Mouse (Mus musculus): ENCODE results near the gene Gpr83. TPM values are rescaled to one million over a fixed set of nuclear protein-coding genes. Genes with fewer than 3 reads are reported as not detected.

Gpr83 gene
- polyA plus RNA-seq, 1 experiment from 2014 or later: 0.26 TPM

DNA sequence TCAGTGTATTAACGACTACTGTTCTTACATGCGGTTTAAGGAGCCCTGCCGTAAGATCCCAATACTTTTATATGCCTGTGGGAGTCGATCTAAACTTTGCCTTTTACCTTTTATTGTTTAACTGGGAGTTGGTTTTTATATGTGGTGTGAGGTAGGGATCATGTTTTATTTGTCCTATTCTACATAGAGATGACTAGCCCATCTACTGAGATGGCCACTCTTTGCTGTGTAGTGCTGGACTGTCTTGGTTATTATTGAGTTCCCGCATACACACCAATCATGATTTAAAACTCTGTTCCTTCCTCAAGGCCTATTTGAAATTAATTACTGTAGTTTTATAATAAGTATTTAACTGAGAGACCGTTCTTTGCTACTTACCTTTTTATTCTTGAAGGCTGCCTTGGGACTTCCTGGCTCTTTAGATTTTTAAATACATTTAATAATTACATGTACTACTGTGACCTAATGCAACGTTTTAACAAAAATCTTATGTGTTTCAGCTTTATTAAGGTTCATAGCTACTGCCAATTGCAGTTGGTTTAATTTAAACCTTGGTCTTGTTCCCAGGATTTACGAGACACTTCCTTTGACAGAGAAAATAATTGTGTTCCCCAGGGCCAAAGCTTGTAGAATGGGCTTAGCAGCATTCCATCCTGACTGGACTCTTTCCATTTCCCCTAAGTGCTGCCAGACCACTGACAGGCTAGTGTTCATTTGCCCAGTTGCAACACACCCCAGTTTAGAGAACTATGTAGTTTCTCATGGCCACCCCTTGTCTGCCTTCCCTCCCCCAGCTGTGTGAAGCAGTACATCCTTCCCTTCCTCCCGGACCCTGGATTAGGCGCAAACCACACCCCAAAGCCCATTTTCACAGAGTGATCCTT, 17.9 kb upstream of the Gpr83 start:
- Histone ChIP-seq H3K36me3 (ENCODE audit: control insufficient read depth, insufficient read depth, low read length) (no peaks in the 10 kb centered on the region), H3K9me3 (ENCODE audit: control insufficient read depth, low read length) (no peaks in the 10 kb centered on the region), H3K27me3 (ENCODE audit: control insufficient read depth, insufficient read depth, low read length) (no peaks in the 10 kb centered on the region), H3K4me1 (ENCODE audit: control insufficient read depth, insufficient read depth, low read length) (no peaks in the 10 kb centered on the region), H3K9ac (ENCODE audit: low read length) (no peak overlapping the region), H3K4me3 (ENCODE audit: low read depth, low read length) (no peak overlapping the region), H3K27ac (ENCODE audit: low read depth, low read length) (no peak overlapping the region), H3K4me2 (no peak overlapping the region)
- DNase-seq (ENCODE audit: low spot score, missing footprints) (peak; percentile 54), ATAC-seq (ENCODE audit: low FRiP score) (no peak)
- WGBS: 87% methylated on average over 10 of the region's 10 CpGs

DNA sequence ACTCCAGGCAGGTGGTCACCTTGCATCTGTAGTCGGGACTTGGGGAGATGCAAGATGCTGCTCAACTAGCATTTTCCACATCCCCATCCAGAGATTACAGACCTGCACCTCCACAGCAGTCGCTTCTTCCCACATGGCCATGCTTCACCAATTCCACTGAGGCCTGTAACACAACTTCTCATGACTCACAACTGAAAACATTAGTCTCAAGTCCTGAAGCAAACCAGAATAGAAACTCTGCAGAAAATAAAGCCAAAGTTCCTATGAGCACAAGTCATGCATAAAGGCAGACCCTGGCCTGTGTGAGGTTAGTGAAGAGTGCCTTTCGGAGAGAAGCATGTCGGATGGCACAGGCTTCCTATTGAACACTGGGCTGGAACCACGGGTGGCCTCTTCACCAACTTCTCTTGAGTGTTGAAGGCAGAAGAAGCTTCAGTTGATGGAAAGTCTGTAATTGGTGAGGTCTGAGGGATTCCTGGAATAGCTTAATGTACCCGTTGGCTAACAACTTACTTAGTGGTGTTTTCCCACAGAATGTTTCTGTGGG, 16.6 kb upstream of the Gpr83 start:
- Histone ChIP-seq H3K36me3 (ENCODE audit: control insufficient read depth, insufficient read depth, low read length) (no peaks in the 10 kb centered on the region), H3K9ac (ENCODE audit: low read length) (no peak overlapping the region), H3K27ac (ENCODE audit: low read depth, low read length) (no peak overlapping the region), H3K4me3 (ENCODE audit: low read depth, low read length) (no peak overlapping the region), H3K27me3 (ENCODE audit: control insufficient read depth, insufficient read depth, low read length) (no peaks in the 10 kb centered on the region), H3K9me3 (ENCODE audit: control insufficient read depth, low read length) (no peaks in the 10 kb centered on the region), H3K4me2 (no peak overlapping the region), H3K4me1 (ENCODE audit: control insufficient read depth, insufficient read depth, low read length) (no peaks in the 10 kb centered on the region)
- DNase-seq (ENCODE audit: low spot score, missing footprints) (no peak), ATAC-seq (ENCODE audit: low FRiP score) (no peak)
- 90% methylated on average over 6 of the region's 6 CpGs for WGBS

DNA sequence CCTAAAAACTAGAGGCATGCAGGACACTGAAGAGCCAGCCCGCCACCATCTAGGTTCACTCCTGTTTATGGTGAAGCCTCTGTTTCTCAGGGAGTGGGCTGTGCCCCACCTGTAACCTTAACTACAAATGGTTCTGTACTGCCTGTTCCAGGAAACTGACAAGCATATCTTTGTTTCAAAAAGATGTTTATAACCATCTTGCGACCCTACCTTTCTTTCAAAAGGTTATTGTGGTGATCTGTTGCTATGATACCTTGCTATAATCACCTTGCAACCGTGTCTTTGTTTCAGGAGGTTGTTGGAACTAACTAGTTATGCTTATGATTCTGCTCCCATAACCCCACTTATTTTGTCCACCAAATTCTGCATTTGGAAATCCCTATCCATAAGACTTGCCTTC, 16.1 kb upstream of the Gpr83 start:
- DNase-seq (ENCODE audit: low spot score, missing footprints) (no peak), ATAC-seq (ENCODE audit: low FRiP score) (no peak)
- no peaks in the 10 kb centered on the region for H3K4me1 ChIP-seq (ENCODE audit: control insufficient read depth, insufficient read depth, low read length)
- H3K4me2 ChIP-seq: no peak overlapping the region
- no peaks in the 10 kb centered on the region for H3K36me3 ChIP-seq (ENCODE audit: control insufficient read depth, insufficient read depth, low read length)
- WGBS: 91% methylated on average over 3 of the region's 3 CpGs
- no peaks in the 10 kb centered on the region for H3K27me3 ChIP-seq (ENCODE audit: control insufficient read depth, insufficient read depth, low read length)
- no peak overlapping the region for H3K9ac ChIP-seq (ENCODE audit: low read length)
- H3K27ac ChIP-seq (ENCODE audit: low read depth, low read length): no peak overlapping the region
- no peak overlapping the region for H3K4me3 ChIP-seq (ENCODE audit: low read depth, low read length)
- no peaks in the 10 kb centered on the region for H3K9me3 ChIP-seq (ENCODE audit: control insufficient read depth, low read length)

DNA sequence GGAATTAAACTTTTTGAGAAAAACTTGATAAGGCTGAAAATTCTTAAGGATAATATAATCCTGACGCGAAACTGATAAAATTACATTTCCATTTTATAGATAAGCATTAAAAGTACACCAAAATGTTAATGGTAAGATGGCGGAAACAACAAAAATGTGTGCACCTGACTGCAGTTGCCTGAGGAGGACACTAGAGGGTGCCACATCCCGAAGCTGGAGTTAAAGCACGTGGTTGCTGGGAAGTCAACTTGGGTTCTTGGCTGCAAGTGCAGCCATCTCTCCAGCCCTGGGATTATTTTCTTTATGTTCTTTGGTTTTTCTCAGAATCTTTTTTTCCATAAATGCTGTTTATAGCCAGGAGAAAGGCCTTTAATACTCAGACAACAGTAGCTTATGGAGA, 13.6 kb upstream of the Gpr83 start:
- Histone ChIP-seq H3K9ac (ENCODE audit: low read length) (no peak overlapping the region), H3K27ac (ENCODE audit: low read depth, low read length) (no peak overlapping the region), H3K9me3 (ENCODE audit: control insufficient read depth, low read length) (no peaks in the 10 kb centered on the region), H3K4me1 (ENCODE audit: control insufficient read depth, insufficient read depth, low read length) (no peaks in the 10 kb centered on the region), H3K4me2 (no peak overlapping the region), H3K4me3 (ENCODE audit: low read depth, low read length) (no peak overlapping the region), H3K36me3 (ENCODE audit: control insufficient read depth, insufficient read depth, low read length) (no peaks in the 10 kb centered on the region), H3K27me3 (ENCODE audit: control insufficient read depth, insufficient read depth, low read length) (no peaks in the 10 kb centered on the region)
- DNase-seq (ENCODE audit: low spot score, missing footprints): no peak
- no peak for ATAC-seq (ENCODE audit: low FRiP score)
- WGBS: 49% methylated on average over 5 of the region's 5 CpGs

DNA sequence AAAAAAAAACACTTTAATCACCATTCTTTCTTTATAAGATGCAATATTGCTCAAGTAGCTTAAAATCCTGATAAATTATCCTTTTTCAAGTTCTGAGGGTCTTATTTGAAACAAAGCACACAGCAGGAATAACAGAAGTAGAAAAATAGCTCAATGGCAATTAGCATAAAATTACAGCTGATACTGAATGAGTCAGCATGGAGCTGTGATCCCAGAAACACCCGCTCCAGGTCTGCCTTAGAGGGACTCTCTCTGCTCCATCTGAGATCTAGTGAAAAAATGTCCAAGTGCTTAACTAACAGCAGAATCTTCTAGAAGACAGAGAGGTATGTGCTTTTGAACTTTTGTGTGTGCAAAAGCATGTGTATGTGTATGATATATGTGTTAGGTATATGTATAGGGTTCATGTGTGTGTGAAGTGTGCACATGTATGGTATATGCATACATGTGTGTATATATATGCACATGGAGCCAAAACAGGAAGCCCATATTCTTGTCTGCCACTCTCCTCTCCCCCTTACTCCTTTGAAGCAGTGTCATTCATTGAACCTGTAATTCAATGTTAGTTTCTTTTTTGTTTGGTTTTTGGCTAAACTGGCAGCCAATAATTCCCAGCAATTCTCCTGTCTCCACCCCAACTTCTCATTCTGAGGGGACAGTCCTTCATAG, 11.6 kb upstream of the Gpr83 start:
- DNase-seq (ENCODE audit: low spot score, missing footprints): no peak
- Histone ChIP-seq H3K4me3 (ENCODE audit: low read depth, low read length) (no peak overlapping the region), H3K4me1 (ENCODE audit: control insufficient read depth, insufficient read depth, low read length) (no peaks in the 10 kb centered on the region), H3K9me3 (ENCODE audit: control insufficient read depth, low read length) (no peaks in the 10 kb centered on the region), H3K9ac (ENCODE audit: low read length) (no peak overlapping the region), H3K27me3 (ENCODE audit: control insufficient read depth, insufficient read depth, low read length) (no peaks in the 10 kb centered on the region), H3K27ac (ENCODE audit: low read depth, low read length) (no peak overlapping the region), H3K4me2 (no peak overlapping the region), H3K36me3 (ENCODE audit: control insufficient read depth, insufficient read depth, low read length) (no peaks in the 10 kb centered on the region)
- 64% methylated on average over 1 of the region's 1 CpGs for WGBS
- ATAC-seq (ENCODE audit: low FRiP score): no peak

DNA sequence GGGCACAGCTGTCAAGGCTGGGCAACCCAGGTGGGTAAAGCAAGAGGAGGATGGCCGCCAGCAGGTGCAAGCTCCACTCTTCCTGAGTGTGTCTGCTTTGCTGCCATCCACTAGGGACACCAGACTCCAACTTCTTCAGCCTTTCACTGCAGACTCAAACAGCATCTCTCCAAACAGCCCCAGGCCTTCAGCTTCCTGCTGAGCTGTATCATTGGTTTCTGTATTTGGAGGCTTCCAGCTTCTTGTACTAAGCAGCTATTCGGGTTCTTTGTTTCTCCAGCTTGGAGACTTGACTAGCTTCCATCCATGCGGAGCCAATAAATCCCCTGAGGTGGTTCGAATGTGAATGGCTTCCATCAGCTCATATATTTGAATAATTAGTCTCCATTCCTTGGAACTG, 5.4 kb upstream of the Gpr83 start:
- Histone ChIP-seq H3K4me2 (no peak overlapping the region), H3K4me3 (ENCODE audit: low read depth, low read length) (no peak overlapping the region), H3K36me3 (ENCODE audit: control insufficient read depth, insufficient read depth, low read length) (no peaks in the 10 kb centered on the region), H3K27me3 (ENCODE audit: control insufficient read depth, insufficient read depth, low read length) (peaks cover 12% of the 10 kb centered on the region), H3K9me3 (ENCODE audit: control insufficient read depth, low read length) (no peaks in the 10 kb centered on the region), H3K9ac (ENCODE audit: low read length) (no peak overlapping the region), H3K27ac (ENCODE audit: low read depth, low read length) (no peak overlapping the region), H3K4me1 (ENCODE audit: control insufficient read depth, insufficient read depth, low read length) (peaks cover under 1% of the 10 kb centered on the region; the same call in 1 of the 2 replicates)
- ATAC-seq (ENCODE audit: low FRiP score) (no peak), DNase-seq (ENCODE audit: low spot score, missing footprints) (no peak)
- 59% methylated on average over 4 of the region's 4 CpGs for WGBS

DNA sequence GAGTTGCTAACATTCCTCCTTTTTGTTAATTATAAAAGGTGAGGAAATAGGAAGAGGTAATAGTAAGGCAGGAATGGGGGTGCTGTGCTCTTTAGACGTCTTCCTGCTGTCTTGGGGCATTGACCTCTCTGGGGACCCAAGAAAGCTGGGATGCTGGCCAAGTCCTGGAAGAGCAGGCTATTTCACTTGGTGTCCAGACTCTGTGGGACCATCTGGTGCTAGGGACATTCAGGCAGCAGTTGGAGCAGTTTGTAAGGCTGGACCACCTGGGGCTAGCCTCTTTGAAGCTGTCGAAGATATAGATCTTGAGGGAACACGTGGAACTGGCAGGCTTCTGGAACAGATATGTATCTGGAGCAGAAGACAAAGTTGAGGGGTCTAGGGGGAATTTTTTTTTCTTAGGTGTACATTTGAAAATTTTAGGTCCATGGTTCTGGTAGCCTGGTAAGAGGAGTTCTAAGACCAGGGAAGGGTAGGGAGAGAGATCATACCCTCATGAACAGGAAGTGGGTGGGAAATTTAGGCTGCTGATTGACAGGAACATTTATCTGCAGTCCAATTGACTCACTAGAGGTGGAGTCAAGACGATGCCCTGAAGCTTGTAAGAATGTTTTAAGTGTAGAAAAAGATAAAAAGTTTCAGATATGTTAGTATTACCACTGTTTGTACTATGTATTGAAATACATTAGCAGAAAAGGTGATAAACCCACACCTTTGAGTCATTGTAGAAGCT, 2.9 kb upstream of the Gpr83 start:
- Histone ChIP-seq H3K9me3 (ENCODE audit: control insufficient read depth, low read length) (no peaks in the 10 kb centered on the region), H3K4me3 (ENCODE audit: low read depth, low read length) (no peak overlapping the region), H3K9ac (ENCODE audit: low read length) (no peak overlapping the region), H3K4me1 (ENCODE audit: control insufficient read depth, insufficient read depth, low read length) (peaks cover 7% of the 10 kb centered on the region; the same call in 1 of the 2 replicates), H3K4me2 (no peak overlapping the region), H3K36me3 (ENCODE audit: control insufficient read depth, insufficient read depth, low read length) (no peaks in the 10 kb centered on the region), H3K27me3 (ENCODE audit: control insufficient read depth, insufficient read depth, low read length) (peaks cover 24% of the 10 kb centered on the region), H3K27ac (ENCODE audit: low read depth, low read length) (no peak overlapping the region)
- DNase-seq (ENCODE audit: low spot score, missing footprints) (no peak), ATAC-seq (ENCODE audit: low FRiP score) (no peak)
- 70% methylated on average over 4 of the region's 4 CpGs for WGBS

DNA sequence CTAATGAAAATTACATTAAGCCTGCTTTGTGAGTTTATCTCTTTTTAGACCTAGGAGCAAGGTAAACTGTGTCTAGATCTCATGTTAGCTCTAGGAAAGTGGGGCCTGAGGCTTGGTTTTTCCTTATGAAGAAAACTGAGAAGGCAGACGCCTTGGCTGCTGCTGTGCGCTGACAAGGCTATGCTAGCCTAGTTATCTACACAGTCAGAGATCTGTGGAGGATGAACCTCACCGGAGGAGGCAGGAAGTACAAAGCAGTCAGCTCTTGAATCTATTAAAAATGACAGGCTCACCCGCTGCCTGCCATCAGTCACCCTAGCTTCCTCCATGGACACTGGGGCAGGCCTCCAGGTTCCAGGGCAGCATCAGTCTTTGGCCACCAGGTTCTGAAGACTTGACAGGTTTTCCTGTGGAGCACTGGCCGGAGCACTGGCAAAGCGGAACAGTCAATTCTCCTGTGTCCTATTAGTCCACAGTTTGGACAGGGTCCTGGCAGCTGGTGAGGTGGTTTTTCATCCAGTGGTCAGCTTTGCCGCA, 1.8 kb upstream of the Gpr83 start:
- no peak for ATAC-seq (ENCODE audit: low FRiP score)
- H3K4me1 ChIP-seq (ENCODE audit: control insufficient read depth, insufficient read depth, low read length): peaks cover 7% of the 10 kb centered on the region; the same call in 1 of the 2 replicates
- peaks cover 24% of the 10 kb centered on the region for H3K27me3 ChIP-seq (ENCODE audit: control insufficient read depth, insufficient read depth, low read length)
- no peak overlapping the region for H3K9ac ChIP-seq (ENCODE audit: low read length)
- no peaks in the 10 kb centered on the region for H3K36me3 ChIP-seq (ENCODE audit: control insufficient read depth, insufficient read depth, low read length)
- H3K4me3 ChIP-seq (ENCODE audit: low read depth, low read length): no peak overlapping the region
- no peaks in the 10 kb centered on the region for H3K9me3 ChIP-seq (ENCODE audit: control insufficient read depth, low read length)
- H3K4me2 ChIP-seq: no peak overlapping the region
- no peak overlapping the region for H3K27ac ChIP-seq (ENCODE audit: low read depth, low read length)
- DNase-seq (ENCODE audit: low spot score, missing footprints): no peak
- 76% methylated on average over 7 of the region's 7 CpGs for WGBS
